Mouse (Mus musculus) mouse trophoblast stem cell (cell line): Measurements from ENCODE around the gene Atp5mpl.

Experiments
- in situ Hi-C, 2 experiments: fragments of 300-500 bp; cut with MseI, MboI; formaldehyde crosslinking; loops; 2 replicates in 1 of 2; 3 replicates in 1 of 2; pipeline ENCODE4 v1.15.1; 2025

Gene Atp5mpl

GRCm38 (mm10) chr12:111966683-111967173 is at the start of gene Atp5mpl:
Gene Atp5mpl (minus strand): TSS chr12:111966977.
- in situ Hi-C loops: no loop called here

GRCm38 (mm10) chr12:112016346-112016745 is 49.6 kb upstream of the Atp5mpl start:
- in situ Hi-C loops: no loop called here

GRCm38 (mm10) chr12:112013271-112013801 is 46.6 kb upstream of the Atp5mpl start:
- in situ Hi-C loops: no loop called here

- in situ Hi-C loops: no loop called here
Observed at GRCm38 (mm10) chr12:112012511-112013270, 45.9 kb upstream of the Atp5mpl start.

- in situ Hi-C loops: no loop called here
Observed at GRCm38 (mm10) chr12:112001223-112001622, 34.4 kb upstream of the Atp5mpl start.

- in situ Hi-C loops: no loop called here
Observed at GRCm38 (mm10) chr12:111999735-112000134, 33.0 kb upstream of the Atp5mpl start.

- in situ Hi-C loops: no loop called here
Observed at GRCm38 (mm10) chr12:111995161-111995560, 28.4 kb upstream of the Atp5mpl start.

GRCm38 (mm10) chr12:111992626-111993025 is 25.8 kb upstream of the Atp5mpl start:
- in situ Hi-C loops: no loop called here

- in situ Hi-C loops: no loop called here
Observed at GRCm38 (mm10) chr12:111986756-111987155, 20.0 kb upstream of the Atp5mpl start.

- in situ Hi-C loops: no loop called here
Observed at GRCm38 (mm10) chr12:111983165-111983564, 16.4 kb upstream of the Atp5mpl start.

GRCm38 (mm10) chr12:111981831-111982230 is 15.1 kb upstream of the Atp5mpl start:
- in situ Hi-C loops: no loop called here

GRCm38 (mm10) chr12:111980887-111981367 is 14.2 kb upstream of the Atp5mpl start, which contains the start of gene Rd3l:
Gene Rd3l (minus strand): TSS chr12:111981317.
- in situ Hi-C loops: no loop called here

GRCm38 (mm10) chr12:111978274-111978673 is 11.5 kb upstream of the Atp5mpl start:
- in situ Hi-C loops: no loop called here

GRCm38 (mm10) chr12:111977138-111977537 is 10.4 kb upstream of the Atp5mpl start:
- in situ Hi-C loops: no loop called here

GRCm38 (mm10) chr12:111974578-111974977 is 7.8 kb upstream of the Atp5mpl start:
- in situ Hi-C loops: no loop called here

GRCm38 (mm10) chr12:111972504-111972903 is 5.7 kb upstream of the Atp5mpl start:
- in situ Hi-C loops: no loop called here

GRCm38 (mm10) chr12:111971231-111971686 is 4.5 kb upstream of the Atp5mpl start, which contains the start of gene Tdrd9:
Gene Tdrd9 (plus strand): TSS chr12:111971559.
- in situ Hi-C loops: no loop called here

GRCm38 (mm10) chr12:111970085-111970484 is 3.3 kb upstream of the Atp5mpl start:
- in situ Hi-C loops: no loop called here

GRCm38 (mm10) chr12:111963339-111963738 is 3.4 kb downstream of the Atp5mpl start:
- in situ Hi-C loops: no loop called here

GRCm38 (mm10) chr12:111958101-111958865 is 8.5 kb downstream of the Atp5mpl start:
- in situ Hi-C loops: no loop called here

GRCm38 (mm10) chr12:111956173-111956572 is 10.6 kb downstream of the Atp5mpl start:
- in situ Hi-C loops: no loop called here

- in situ Hi-C loops: loop anchor here (5.0 kb wide), 1 partner anchor 74 kb away; no protein-coding TSS in a partner anchor
Observed at GRCm38 (mm10) chr12:111951701-111952100, 15.1 kb downstream of the Atp5mpl start.
